Mouse (Mus musculus): ENCODE data around the gene Parvg. TPM values are rescaled to one million over a fixed set of nuclear protein-coding genes. Genes with fewer than 3 reads are reported as not detected.

Gene Parvg
- polyA plus RNA-seq, 1 experiment from 2014 or later = 13.4 TPM

GRCm38 (mm10) chr15:84392131-84392530, 68.3 kb downstream of the Parvg start:
- Histone ChIP-seq H3K27me3 (ENCODE audit: insufficient read depth, low read length) (no peaks in the 10 kb centered on the region), H3K4me3 (ENCODE audit: low read depth, low read length) (no peak overlapping the region), H3K27ac (ENCODE audit: low read depth) (no peak overlapping the region), H3K9me3 (ENCODE audit: low read length) (no peaks in the 10 kb centered on the region; the same call in 1 of the 2 replicates), H3K9ac (replicated peaks) (no peak overlapping the region), H3K4me1 (ENCODE audit: insufficient read depth) (peaks cover 3% of the 10 kb centered on the region; the same call in 1 of the 2 replicates), H3K36me3 (replicated peaks; ENCODE audit: insufficient read depth, low read length) (no peaks in the 10 kb centered on the region), H3K4me2 (ENCODE audit: low read depth, low read length) (no peak overlapping the region)
- no peak for ATAC-seq
- 77% methylated on average over 4 of the region's 4 CpGs for WGBS (ENCODE audit: insufficient replicate concordance)
- DNase-seq = no peak
- TF ChIP-seq CTCF (IDR thresholded peaks at IDR 0.05; ENCODE audit: low read depth) (no peak), EP300 (IDR thresholded peaks at IDR 0.05; ENCODE audit: low read depth) (no peak)

Other genes starting within 250 kb of the Parvg start
- 0.06 TPM in 1 of 2 replicates, not detected in the other for gene Sult4a1, start 218.3 kb upstream of the Parvg start, polyA plus RNA-seq (2015; fragmentation: Nextera tagmentation; extraction: Ambion mirVana)
- gene Pnpla5, start 200.9 kb upstream of the Parvg start, polyA plus RNA-seq (2015; fragmentation: Nextera tagmentation; extraction: Ambion mirVana) = 0.05 TPM in 1 of 2 replicates, not detected in the other
- 1.0 and 1.9 TPM in 2 replicates for gene Pnpla3, start 156.2 kb upstream of the Parvg start, polyA plus RNA-seq (2015; fragmentation: Nextera tagmentation; extraction: Ambion mirVana)
- 103 and 105 TPM in 2 replicates for gene Samm50, start 131.8 kb upstream of the Parvg start, polyA plus RNA-seq (2015; fragmentation: Nextera tagmentation; extraction: Ambion mirVana)
- gene Parvb, start 92.0 kb upstream of the Parvg start, polyA plus RNA-seq (2015; fragmentation: Nextera tagmentation; extraction: Ambion mirVana) = 4.9 and 6.0 TPM in 2 replicates
- gene Shisal1, start 123.1 kb downstream of the Parvg start, polyA plus RNA-seq (2015; fragmentation: Nextera tagmentation; extraction: Ambion mirVana) = 0.05 and 0.11 TPM in 2 replicates
- 0.63 TPM in 2 replicates for gene Rtl6, start 233.8 kb downstream of the Parvg start, polyA plus RNA-seq (2015; fragmentation: Nextera tagmentation; extraction: Ambion mirVana)